17 mouse cellular contexts compared by ENCODE assay signal in the genomic region with DNA sequence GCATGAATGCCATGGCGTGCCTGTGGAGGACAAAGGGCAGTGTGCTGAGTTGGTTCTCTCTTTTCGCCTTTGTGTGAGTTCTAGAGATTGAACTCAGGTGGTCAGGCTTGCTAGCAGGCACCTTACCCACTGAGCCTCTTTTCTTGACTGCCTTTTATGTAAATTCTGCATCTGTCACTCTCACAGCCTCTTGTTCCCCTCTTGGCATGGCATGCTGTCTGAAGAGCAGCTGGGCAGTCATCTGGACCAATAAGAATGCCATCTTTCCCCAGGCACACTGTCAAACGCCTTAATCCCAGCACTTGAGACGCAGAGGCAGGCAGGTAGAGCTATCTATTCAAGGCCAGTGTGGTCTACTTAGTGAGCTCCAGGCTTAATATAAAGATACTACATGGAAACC. TPM values are rescaled to one million over a fixed set of nuclear protein-coding genes. Genes with fewer than 3 reads are reported as not detected.
DNase-seq lines count a peak whose midpoint lies in the region; ATAC-seq and TF ChIP-seq lines count a peak whose summit lies in the region.
"Had no signal": no experiment of that assay in that cellular context is flagged by ENCODE, and none has a peak within 500 bp of the region (broad histone marks: within the 10 kb centered on the region; RNA-seq: fewer than 3 reads in every experiment).

No protein-coding gene starts in this region.

- H3K9me3 ChIP-seq in hindbrain, embryonic 14.5 days (ENCODE audit: control insufficient read depth, low read length), result no peaks in the 10 kb centered on the region
- H3K9me3 ChIP-seq in hindbrain, embryonic 11.5 days (ENCODE audit: control insufficient read depth, low read length), result no peaks in the 10 kb centered on the region
- no peaks in the 10 kb centered on the region for H3K9me3 ChIP-seq in midbrain, embryonic 12.5 days
- H3K9me3 ChIP-seq in midbrain, embryonic 11.5 days (ENCODE audit: control insufficient read depth, low read length), result no peaks in the 10 kb centered on the region
- no peaks in the 10 kb centered on the region for H3K9me3 ChIP-seq in forebrain, embryonic 14.5 days (replicated peaks; ENCODE audit: control insufficient read depth, low read length)
- no peaks in the 10 kb centered on the region for H3K9me3 ChIP-seq in forebrain, postnatal 0 days (ENCODE audit: low read length)
- H3K9me3 ChIP-seq: lung, embryonic 15.5 days had no signal

- H3K9ac ChIP-seq in hindbrain, embryonic 14.5 days, result no peak overlapping the region
- no peak overlapping the region for H3K9ac ChIP-seq in hindbrain, embryonic 11.5 days (ENCODE audit: low read depth, low read length)
- no peak overlapping the region for H3K9ac ChIP-seq in midbrain, embryonic 12.5 days (replicated peaks)
- H3K9ac ChIP-seq in midbrain, embryonic 11.5 days (ENCODE audit: low read length), result no peak overlapping the region
- H3K9ac ChIP-seq in forebrain, embryonic 14.5 days (ENCODE audit: low read length), result no peak overlapping the region
- H3K9ac ChIP-seq in forebrain, postnatal 0 days, result no peak overlapping the region
- H3K9ac ChIP-seq: lung, embryonic 15.5 days had no signal

- WGBS in hindbrain, embryonic 14.5 days, result 64% methylated on average over 4 of the region's 4 CpGs
- 86% methylated on average over 4 of the region's 4 CpGs for WGBS in hindbrain, embryonic 11.5 days
- WGBS in midbrain, embryonic 12.5 days, result 82% methylated on average over 4 of the region's 4 CpGs
- 89% methylated on average over 4 of the region's 4 CpGs for WGBS in midbrain, embryonic 11.5 days
- 68% methylated on average over 4 of the region's 4 CpGs for WGBS in forebrain, embryonic 14.5 days
- 56% methylated on average over 4 of the region's 4 CpGs for WGBS in forebrain, postnatal 0 days

- ATAC-seq in hindbrain, embryonic 14.5 days (ENCODE audit: low FRiP score), result no peak
- ATAC-seq in hindbrain, embryonic 11.5 days (ENCODE audit: low FRiP score), result no peak
- ATAC-seq in midbrain, embryonic 12.5 days (ENCODE audit: low FRiP score, low read depth), result no peak
- no peak for ATAC-seq in midbrain, embryonic 11.5 days (ENCODE audit: low FRiP score)
- ATAC-seq in forebrain, embryonic 14.5 days, result peak; percentile 77
- ATAC-seq in forebrain, postnatal 0 days, result no peak

- 0 out of 2 replicates have a peak overlapping the region, but pooled peaks have one; percentile 1 for H3K27ac ChIP-seq in hindbrain, embryonic 14.5 days
- no peak overlapping the region for H3K27ac ChIP-seq in hindbrain, embryonic 11.5 days (ENCODE audit: low read depth, low read length)
- 0 out of 2 replicates have a peak overlapping the region, but pooled peaks have one; percentile 2 for H3K27ac ChIP-seq in midbrain, embryonic 12.5 days (replicated peaks)
- H3K27ac ChIP-seq in midbrain, embryonic 11.5 days (ENCODE audit: low read depth, low read length), result no peak overlapping the region
- peak overlapping the region; percentile 30; the same call in 1 of the 2 replicates for H3K27ac ChIP-seq in forebrain, embryonic 14.5 days (ENCODE audit: low read depth, low read length)
- H3K27ac ChIP-seq in forebrain, postnatal 0 days (ENCODE audit: low read depth, low read length), result no peak overlapping the region
- H3K27ac ChIP-seq: kidney, postnatal 0 days; lung, embryonic 15.5 days had no signal

- H3K4me1 ChIP-seq in hindbrain, embryonic 14.5 days (replicated peaks; ENCODE audit: control insufficient read depth, insufficient read depth, low read length), result no peaks in the 10 kb centered on the region
- H3K4me1 ChIP-seq in hindbrain, embryonic 11.5 days (replicated peaks; ENCODE audit: control insufficient read depth, insufficient read depth, low read length), result no peaks in the 10 kb centered on the region
- H3K4me1 ChIP-seq in midbrain, embryonic 12.5 days, result 0 out of 2 replicates have a peak, but pooled peaks cover 3% of the 10 kb centered on the region
- no peaks in the 10 kb centered on the region for H3K4me1 ChIP-seq in midbrain, embryonic 11.5 days (ENCODE audit: control insufficient read depth, insufficient read depth, low read length)
- no peaks in the 10 kb centered on the region; the same call in 1 of the 2 replicates for H3K4me1 ChIP-seq in forebrain, embryonic 14.5 days (ENCODE audit: control insufficient read depth, insufficient read depth, low read length)
- H3K4me1 ChIP-seq in forebrain, postnatal 0 days (ENCODE audit: insufficient read depth), result no peaks in the 10 kb centered on the region
- H3K4me1 ChIP-seq: lung, embryonic 15.5 days had no signal

- TF ChIP-seq CTCF in forebrain, postnatal 0 days (IDR thresholded peaks at IDR 0.05; ENCODE audit: low read depth), result no peak

- no peak overlapping the region for H3K4me2 ChIP-seq in hindbrain, embryonic 14.5 days (replicated peaks)
- no peak overlapping the region for H3K4me2 ChIP-seq in hindbrain, embryonic 11.5 days (replicated peaks; ENCODE audit: low read depth, low read length)
- no peak overlapping the region for H3K4me2 ChIP-seq in midbrain, embryonic 12.5 days (replicated peaks)
- H3K4me2 ChIP-seq in midbrain, embryonic 11.5 days, result no peak overlapping the region
- H3K4me2 ChIP-seq in forebrain, embryonic 14.5 days (ENCODE audit: low read length), result no peak overlapping the region
- H3K4me2 ChIP-seq in forebrain, postnatal 0 days (ENCODE audit: low read depth), result no peak overlapping the region
- H3K4me2 ChIP-seq: heart, embryonic 11.5 days; lung, embryonic 15.5 days had no signal

- peaks cover 14% of the 10 kb centered on the region for H3K36me3 ChIP-seq in hindbrain, embryonic 14.5 days (replicated peaks; ENCODE audit: control insufficient read depth, insufficient read depth)
- H3K36me3 ChIP-seq in hindbrain, embryonic 11.5 days (ENCODE audit: control insufficient read depth, insufficient read depth, low read length), result no peaks in the 10 kb centered on the region
- 0 out of 2 replicates have a peak, but pooled peaks cover 7% of the 10 kb centered on the region for H3K36me3 ChIP-seq in midbrain, embryonic 12.5 days
- H3K36me3 ChIP-seq in midbrain, embryonic 11.5 days (ENCODE audit: control insufficient read depth, insufficient read depth, low read length), result peaks cover 2% of the 10 kb centered on the region; the same call in 1 of the 2 replicates
- peaks cover 10% of the 10 kb centered on the region for H3K36me3 ChIP-seq in forebrain, embryonic 14.5 days (ENCODE audit: control insufficient read depth, insufficient read depth, low read length)
- peaks cover 7% of the 10 kb centered on the region; the same call in 1 of the 2 replicates for H3K36me3 ChIP-seq in forebrain, postnatal 0 days (ENCODE audit: insufficient read depth)

- no peak for DNase-seq in hindbrain, embryonic 14.5 days (ENCODE audit: low spot score)
- DNase-seq in hindbrain, embryonic 11.5 days (ENCODE audit: low spot score), result no peak
- no peak for DNase-seq in midbrain, embryonic 11.5 days (ENCODE audit: low spot score, missing footprints)
- peak; percentile 69 for DNase-seq in forebrain, embryonic 14.5 days (ENCODE audit: low spot score)
- peak; percentile 1 for DNase-seq in forebrain, postnatal 0 days
- no peak for DNase-seq in testis, postnatal 14 days (ENCODE audit: low spot score)
- DNase-seq: adrenal gland, adult 8-10 months; cerebellum, postnatal 25 days; embryo, embryonic 11 days; heart, postnatal 14 days; kidney, adult 18-20 months; lung, postnatal 4 days; thymus, postnatal 36 days had no signal

- no peak overlapping the region for H3K4me3 ChIP-seq in hindbrain, embryonic 14.5 days (replicated peaks; ENCODE audit: low read length)
- H3K4me3 ChIP-seq in hindbrain, embryonic 11.5 days (ENCODE audit: low read depth, low read length), result no peak overlapping the region
- H3K4me3 ChIP-seq in midbrain, embryonic 12.5 days, result no peak overlapping the region
- no peak overlapping the region for H3K4me3 ChIP-seq in midbrain, embryonic 11.5 days (ENCODE audit: low read depth, low read length)
- H3K4me3 ChIP-seq in forebrain, embryonic 14.5 days (ENCODE audit: low read depth, low read length), result no peak overlapping the region
- H3K4me3 ChIP-seq in forebrain, postnatal 0 days (ENCODE audit: low read depth, low read length), result no peak overlapping the region
- H3K4me3 ChIP-seq: lung, embryonic 15.5 days had no signal

- H3K27me3 ChIP-seq in hindbrain, embryonic 14.5 days (ENCODE audit: control insufficient read depth, insufficient read depth, low read length), result no peaks in the 10 kb centered on the region
- H3K27me3 ChIP-seq in hindbrain, embryonic 11.5 days (ENCODE audit: control insufficient read depth, insufficient read depth, low read length), result no peaks in the 10 kb centered on the region
- H3K27me3 ChIP-seq in midbrain, embryonic 12.5 days, result peaks cover 28% of the 10 kb centered on the region
- peaks cover 13% of the 10 kb centered on the region for H3K27me3 ChIP-seq in midbrain, embryonic 11.5 days (ENCODE audit: control insufficient read depth, insufficient read depth, low read length)
- H3K27me3 ChIP-seq in forebrain, embryonic 14.5 days (replicated peaks; ENCODE audit: control insufficient read depth, insufficient read depth, low read length), result no peaks in the 10 kb centered on the region
- H3K27me3 ChIP-seq in forebrain, postnatal 0 days (ENCODE audit: insufficient read depth, low read length), result no peaks in the 10 kb centered on the region
- H3K27me3 ChIP-seq: lung, embryonic 15.5 days had no signal

RNA-seq across cellular contexts. Expression of gene Eif2b3, which starts 34.8 kb away (rescaled TPM):
- 48.6 and 49.4 TPM in 2 replicates for polyA plus RNA-seq in hindbrain, embryonic 14.5 days (2014; fragmentation: Nextera tagmentation; extraction: Ambion mirVana)
- 51.9 and 53.0 TPM in 2 replicates for polyA plus RNA-seq in hindbrain, embryonic 11.5 days (2014; fragmentation: Nextera tagmentation; extraction: Ambion mirVana)
- 43.1 and 44.1 TPM in 2 replicates for polyA plus RNA-seq in midbrain, embryonic 12.5 days (2016; fragmentation: Nextera tagmentation; extraction: Ambion mirVana)
- polyA plus RNA-seq in midbrain, embryonic 11.5 days (2014; fragmentation: Nextera tagmentation; extraction: Ambion mirVana), result 43.0 and 49.4 TPM in 2 replicates
- 47.5 and 51.4 TPM in 2 replicates for polyA plus RNA-seq in forebrain, embryonic 14.5 days (2014; fragmentation: Nextera tagmentation; extraction: Ambion mirVana)
- total RNA-seq in forebrain, postnatal 0 days (2014; rRNA removed), result 21.8 and 24.7 TPM in 2 replicates
- polyA plus RNA-seq in forebrain, postnatal 0 days (2015; fragmentation: Nextera tagmentation; extraction: Ambion mirVana), result 54.1 and 59.9 TPM in 2 replicates

RNA-seq across cellular contexts. Expression of gene Ptch2, which starts 41.9 kb away (rescaled TPM):
- 5.6 and 7.7 TPM in 2 replicates for polyA plus RNA-seq in hindbrain, embryonic 14.5 days (2014; fragmentation: Nextera tagmentation; extraction: Ambion mirVana)
- polyA plus RNA-seq in hindbrain, embryonic 11.5 days (2014; fragmentation: Nextera tagmentation; extraction: Ambion mirVana), result 1.4 and 1.9 TPM in 2 replicates
- polyA plus RNA-seq in midbrain, embryonic 12.5 days (2016; fragmentation: Nextera tagmentation; extraction: Ambion mirVana), result 5.3 and 7.0 TPM in 2 replicates
- 3.6 and 5.0 TPM in 2 replicates for polyA plus RNA-seq in midbrain, embryonic 11.5 days (2014; fragmentation: Nextera tagmentation; extraction: Ambion mirVana)
- polyA plus RNA-seq in forebrain, embryonic 14.5 days (2014; fragmentation: Nextera tagmentation; extraction: Ambion mirVana), result 2.4 and 3.4 TPM in 2 replicates
- total RNA-seq in forebrain, postnatal 0 days (2014; rRNA removed), result 4.0 and 8.6 TPM in 2 replicates
- polyA plus RNA-seq in forebrain, postnatal 0 days (2015; fragmentation: Nextera tagmentation; extraction: Ambion mirVana), result 0.96 and 1.9 TPM in 2 replicates

RNA-seq across cellular contexts. Expression of gene Hectd3, which starts 58.8 kb away (rescaled TPM):
- 21.9 and 22.1 TPM in 2 replicates for polyA plus RNA-seq in hindbrain, embryonic 14.5 days (2014; fragmentation: Nextera tagmentation; extraction: Ambion mirVana)
- 7.8 and 12.6 TPM in 2 replicates for polyA plus RNA-seq in hindbrain, embryonic 11.5 days (2014; fragmentation: Nextera tagmentation; extraction: Ambion mirVana)
- polyA plus RNA-seq in midbrain, embryonic 12.5 days (2016; fragmentation: Nextera tagmentation; extraction: Ambion mirVana), result 16.7 and 17.8 TPM in 2 replicates
- 7.6 and 9.4 TPM in 2 replicates for polyA plus RNA-seq in midbrain, embryonic 11.5 days (2014; fragmentation: Nextera tagmentation; extraction: Ambion mirVana)
- polyA plus RNA-seq in forebrain, embryonic 14.5 days (2014; fragmentation: Nextera tagmentation; extraction: Ambion mirVana), result 13.1 and 15.3 TPM in 2 replicates
- total RNA-seq in forebrain, postnatal 0 days (2014; rRNA removed), result 45.4 and 53.2 TPM in 2 replicates
- 19.6 and 22.9 TPM in 2 replicates for polyA plus RNA-seq in forebrain, postnatal 0 days (2015; fragmentation: Nextera tagmentation; extraction: Ambion mirVana)

RNA-seq across cellular contexts. Expression of gene Urod, which starts 59.7 kb away (rescaled TPM):
- polyA plus RNA-seq in hindbrain, embryonic 14.5 days (2014; fragmentation: Nextera tagmentation; extraction: Ambion mirVana), result 48.2 and 57.3 TPM in 2 replicates
- polyA plus RNA-seq in hindbrain, embryonic 11.5 days (2014; fragmentation: Nextera tagmentation; extraction: Ambion mirVana), result 97.3 and 110 TPM in 2 replicates
- 78.7 and 85.3 TPM in 2 replicates for polyA plus RNA-seq in midbrain, embryonic 12.5 days (2016; fragmentation: Nextera tagmentation; extraction: Ambion mirVana)
- polyA plus RNA-seq in midbrain, embryonic 11.5 days (2014; fragmentation: Nextera tagmentation; extraction: Ambion mirVana), result 85.2 and 95.6 TPM in 2 replicates
- polyA plus RNA-seq in forebrain, embryonic 14.5 days (2014; fragmentation: Nextera tagmentation; extraction: Ambion mirVana), result 66.1 and 70.3 TPM in 2 replicates
- 33.1 and 33.4 TPM in 2 replicates for total RNA-seq in forebrain, postnatal 0 days (2014; rRNA removed)
- polyA plus RNA-seq in forebrain, postnatal 0 days (2015; fragmentation: Nextera tagmentation; extraction: Ambion mirVana), result 43.3 and 44.1 TPM in 2 replicates

Comparison
In these comparisons a context has a peak if more than half of its experiments do, and no peak if none do; other contexts are left out.
1. H3K27ac ChIP-seq: peak in hindbrain, embryonic 14.5 days (single experiment), midbrain, embryonic 12.5 days (single experiment) and forebrain, embryonic 14.5 days (single experiment); none in hindbrain, embryonic 11.5 days (single experiment), midbrain, embryonic 11.5 days (single experiment) and forebrain, postnatal 0 days (single experiment).
2. DNase-seq: peak in forebrain, embryonic 14.5 days (single experiment) and forebrain, postnatal 0 days (single experiment); none in hindbrain, embryonic 14.5 days (single experiment), hindbrain, embryonic 11.5 days (single experiment), midbrain, embryonic 11.5 days (single experiment) and testis, postnatal 14 days (single experiment).